Mouse (Mus musculus) stomach, postnatal 0 days (tissue): Measurements from ENCODE around the gene Ifih1. TPM values are rescaled to one million over a fixed set of nuclear protein-coding genes. Genes with fewer than 3 reads are reported as not detected.

Source experiments
- ATAC-seq: fragments of 200-750 bp; cut with Nextera tagmentation; 2 replicates; pipeline ENCODE4 v1.8.0; 2017; ENCODE audit not compliant: low FRiP score, low TSS enrichment
- DNase-seq: peaks from one replicate; pipeline ENCODE4 v3.0.0-alpha.2; 2016; ENCODE audit warnings: low spot score
- H3K27ac ChIP-seq: fragments of 300-500 bp; sonication (generic); replicated peaks from 2 replicates; pipeline ENCODE4 v1.5.1; 2014; ENCODE audit warnings: mild to moderate bottlenecking, control low read depth
- H3K27me3 ChIP-seq: fragments of 300-500 bp; sonication (generic); 2 replicates; pipeline ENCODE4 v1.6.1; 2014; ENCODE audit warnings: low read length; ENCODE audit not compliant: control insufficient read depth, insufficient read depth
- H3K36me3 ChIP-seq: fragments of 300-500 bp; sonication (generic); 2 replicates; pipeline ENCODE4 v1.6.1; 2014; ENCODE audit warnings: low read length, mixed read lengths; ENCODE audit not compliant: control insufficient read depth, insufficient read depth
- H3K4me1 ChIP-seq: fragments of 300-500 bp; sonication (generic); replicated peaks from 2 replicates; pipeline ENCODE4 v1.6.1; 2014; ENCODE audit warnings: antibody characterized with exemption; ENCODE audit not compliant: control insufficient read depth, insufficient read depth
- H3K4me2 ChIP-seq: fragments of 300-500 bp; sonication (generic); replicated peaks from 2 replicates; pipeline ENCODE4 v1.6.1; 2014; ENCODE audit warnings: low read depth, mild to moderate bottlenecking, control low read depth, moderate library complexity
- H3K4me3 ChIP-seq: fragments of 300-500 bp; sonication (generic); 2 replicates; pipeline ENCODE4 v1.5.1; 2014; ENCODE audit warnings: low read depth, low read length, control low read depth
- H3K9ac ChIP-seq: fragments of 300-500 bp; sonication (generic); 2 replicates; pipeline ENCODE4 v1.6.1; 2014; ENCODE audit warnings: mild to moderate bottlenecking, low read length, control low read depth, mixed read lengths
- H3K9me3 ChIP-seq: fragments of 300-500 bp; sonication (generic); 2 replicates; pipeline ENCODE4 v1.6.1; 2016; ENCODE audit warnings: low read length; ENCODE audit not compliant: control insufficient read depth
- CTCF ChIP-seq: IDR thresholded peaks from 2 replicates; pipeline ENCODE4 v1.5.1; 2016; ENCODE audit warnings: antibody characterized with exemption, low read depth, mild to moderate bottlenecking, moderate library complexity
- EP300 ChIP-seq: optimal IDR thresholded peaks from 2 replicates; pipeline ENCODE3; 2016; ENCODE audit warnings: antibody characterized with exemption
- WGBS: fragments of 180-500 bp; shearing (Covaris S2); extraction: QIAGEN DNeasy Blood & Tissue Kit; methylation state at CpG from one replicate; pipeline ENCODE4 v1.1.7; 2014; 5-methylcytosine and 5-hydroxymethylcytosine counted together
- polyA plus RNA-seq: library from polyadenylated mRNA; unstranded; fragments of >200 nt; fragmentation: Nextera tagmentation; extraction: Ambion mirVana; gene quantifications from 2 replicates; pipeline ENCODE4 v1.2.1, GENCODE M21; 2015

Gene Ifih1
- polyA plus RNA-seq, 1 experiment from 2014 or later = 4.9 TPM

DNA sequence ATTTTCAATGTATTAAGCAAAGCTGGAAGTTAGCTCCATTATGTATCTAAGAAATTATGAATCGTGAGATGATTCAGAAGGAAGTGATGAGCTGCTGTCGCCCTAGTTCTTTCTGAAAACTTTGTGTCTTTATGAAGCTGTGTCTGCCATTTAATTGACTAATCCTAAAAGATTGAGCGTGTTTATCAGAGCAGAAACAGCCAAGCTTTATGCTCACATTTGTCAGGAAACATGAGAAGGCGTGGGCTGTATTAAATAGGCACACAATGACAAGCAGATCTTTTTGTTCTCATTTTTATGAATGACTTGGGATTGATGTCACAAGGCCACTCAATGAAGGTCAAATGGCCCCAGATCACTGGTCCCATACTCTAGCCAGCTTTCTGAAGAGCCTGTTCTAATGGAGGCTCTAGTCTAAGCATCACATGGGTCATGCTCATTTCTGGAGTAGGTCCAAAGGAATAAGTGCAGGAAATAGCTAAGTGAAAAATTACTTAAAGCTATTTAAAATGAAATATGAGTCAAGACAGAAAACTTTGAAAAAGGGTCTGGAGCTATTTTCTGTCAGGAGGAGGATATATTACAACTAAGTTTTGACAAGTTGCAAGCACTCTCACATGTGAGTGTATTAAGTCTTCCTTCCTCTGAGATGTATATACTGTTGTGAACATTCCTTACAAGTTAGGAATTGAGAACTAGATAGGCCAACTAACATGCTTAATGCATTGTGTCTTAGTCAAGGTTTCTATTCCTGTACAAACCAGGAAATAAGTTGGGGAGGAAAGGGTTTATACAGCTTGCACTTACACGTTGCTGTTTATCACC, 83.2 kb downstream of the Ifih1 start:
- TF ChIP-seq CTCF (no peak), EP300 (no peak)
- no peak overlapping the region for H3K9ac ChIP-seq
- H3K36me3 ChIP-seq = no peaks in the 10 kb centered on the region
- peak; percentile 26; the same call in 1 of the 2 replicates for ATAC-seq
- no peak for DNase-seq
- H3K4me2 ChIP-seq = no peak overlapping the region
- H3K4me3 ChIP-seq = no peak overlapping the region
- H3K27ac ChIP-seq = no peak overlapping the region
- 45% methylated on average over 5 of the region's 5 CpGs for WGBS
- no peaks in the 10 kb centered on the region for H3K9me3 ChIP-seq
- no peaks in the 10 kb centered on the region for H3K27me3 ChIP-seq
- H3K4me1 ChIP-seq = no peaks in the 10 kb centered on the region

DNA sequence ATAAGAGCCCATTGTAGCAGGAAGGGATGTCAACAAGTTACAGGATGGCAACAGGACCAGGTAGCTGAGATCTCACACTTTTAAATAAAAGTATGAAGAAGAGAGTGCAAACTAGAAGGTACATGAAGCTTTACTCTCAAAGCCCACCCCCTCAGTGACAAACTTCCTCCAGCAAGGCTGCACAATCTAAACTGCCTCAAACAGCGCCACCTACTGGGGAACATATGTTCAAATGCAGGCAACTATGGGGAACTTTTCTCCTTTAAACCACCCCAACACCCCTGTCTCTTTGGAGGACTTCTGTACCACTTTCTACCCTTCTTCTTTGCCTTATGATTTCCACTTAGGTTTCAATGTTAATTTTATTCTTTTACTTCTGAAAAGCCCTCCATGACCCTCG, 88.6 kb downstream of the Ifih1 start:
- ATAC-seq (no peak), DNase-seq (no peak)
- H3K9ac ChIP-seq = no peak overlapping the region
- no peaks in the 10 kb centered on the region for H3K4me1 ChIP-seq
- H3K27me3 ChIP-seq = no peaks in the 10 kb centered on the region
- no peak for TF ChIP-seq EP300
- TF ChIP-seq CTCF = peak; percentile 47
- WGBS = 70% methylated on average over 2 of the region's 2 CpGs
- no peak overlapping the region for H3K4me3 ChIP-seq
- no peak overlapping the region for H3K4me2 ChIP-seq
- H3K27ac ChIP-seq = no peak overlapping the region
- no peaks in the 10 kb centered on the region for H3K9me3 ChIP-seq
- no peaks in the 10 kb centered on the region for H3K36me3 ChIP-seq

DNA sequence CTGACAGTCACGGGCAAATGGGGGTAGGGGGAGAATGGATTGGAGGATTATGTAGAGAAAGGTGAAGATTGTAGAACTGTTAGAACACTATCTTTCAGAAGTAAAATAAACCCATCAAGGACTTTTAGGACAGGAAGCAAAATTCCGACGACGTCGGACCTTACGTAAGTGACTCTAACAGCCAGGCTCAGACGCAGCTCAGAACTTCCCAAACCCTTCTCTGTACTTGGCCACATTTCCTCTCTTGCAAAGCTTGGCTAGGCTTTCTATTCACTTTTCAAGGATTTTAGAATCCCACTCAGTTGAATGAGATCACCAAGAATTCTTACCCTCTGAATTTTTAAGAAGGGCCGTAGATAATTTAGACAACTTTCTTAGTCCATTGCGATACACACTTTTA, 89.7 kb downstream of the Ifih1 start:
- 73% methylated on average over 9 of the region's 9 CpGs for WGBS
- Histone ChIP-seq H3K9me3 (no peaks in the 10 kb centered on the region), H3K4me3 (no peak overlapping the region), H3K27ac (no peak overlapping the region), H3K9ac (no peak overlapping the region), H3K4me1 (no peaks in the 10 kb centered on the region), H3K36me3 (no peaks in the 10 kb centered on the region), H3K4me2 (no peak overlapping the region), H3K27me3 (no peaks in the 10 kb centered on the region)
- DNase-seq (no peak), ATAC-seq (no peak)
- no peak for TF ChIP-seq CTCF
- TF ChIP-seq EP300 = no peak

DNA sequence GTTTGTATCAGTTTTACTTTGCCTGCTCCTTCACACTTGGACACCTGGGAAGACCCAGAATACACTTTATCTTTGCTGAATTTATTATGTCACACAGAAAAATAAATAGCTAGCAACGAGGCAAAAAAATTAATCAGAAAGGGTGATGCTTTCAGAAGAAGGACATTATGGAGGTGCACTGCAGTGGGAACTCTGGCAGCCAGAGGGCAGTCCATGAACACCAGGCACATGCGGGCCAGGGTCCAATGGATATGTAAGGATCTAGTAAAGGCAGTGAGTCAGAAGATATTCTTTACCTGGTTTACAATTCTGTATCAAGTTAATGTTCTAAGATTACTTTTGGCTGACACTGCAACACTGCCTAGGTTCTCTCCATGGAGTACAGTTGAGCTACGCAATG, 96.4 kb downstream of the Ifih1 start:
- DNase-seq (no peak), ATAC-seq (no peak)
- no peaks in the 10 kb centered on the region for H3K27me3 ChIP-seq
- no peaks in the 10 kb centered on the region for H3K4me1 ChIP-seq
- peak; percentile 60 for TF ChIP-seq CTCF
- TF ChIP-seq EP300 = no peak
- H3K4me3 ChIP-seq = no peak overlapping the region
- 77% methylated on average over 3 of the region's 3 CpGs for WGBS
- no peak overlapping the region for H3K27ac ChIP-seq
- H3K4me2 ChIP-seq = no peak overlapping the region
- H3K9ac ChIP-seq = no peak overlapping the region
- no peaks in the 10 kb centered on the region for H3K36me3 ChIP-seq
- no peaks in the 10 kb centered on the region for H3K9me3 ChIP-seq

DNA sequence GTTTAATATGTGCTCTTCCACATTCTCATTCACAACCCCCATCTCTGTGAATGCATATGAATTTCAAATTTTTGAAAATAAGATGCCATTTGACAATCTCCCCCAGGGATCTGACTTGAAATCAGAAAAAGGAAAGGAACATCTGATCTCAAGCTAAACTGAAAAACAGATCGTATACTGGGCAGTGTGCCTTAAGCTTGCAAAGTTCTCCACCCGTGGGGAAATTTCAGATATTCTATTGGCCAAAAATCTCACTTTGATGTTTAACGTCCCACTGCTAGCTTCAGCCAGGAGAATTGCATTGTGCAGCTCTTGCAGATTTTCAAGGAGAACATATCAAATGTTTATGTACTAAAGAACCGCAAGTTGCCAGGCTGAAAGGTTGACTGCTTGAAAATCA, 96.9 kb downstream of the Ifih1 start:
- DNase-seq (no peak), ATAC-seq (no peak)
- TF ChIP-seq CTCF = no peak
- no peak for TF ChIP-seq EP300
- no peak overlapping the region for H3K4me2 ChIP-seq
- H3K4me1 ChIP-seq = no peaks in the 10 kb centered on the region
- no peaks in the 10 kb centered on the region for H3K27me3 ChIP-seq
- no peak overlapping the region for H3K4me3 ChIP-seq
- no peaks in the 10 kb centered on the region for H3K36me3 ChIP-seq
- H3K9me3 ChIP-seq = no peaks in the 10 kb centered on the region
- WGBS = 65% methylated on average over 4 of the region's 4 CpGs
- H3K9ac ChIP-seq = no peak overlapping the region
- H3K27ac ChIP-seq = no peak overlapping the region

DNA sequence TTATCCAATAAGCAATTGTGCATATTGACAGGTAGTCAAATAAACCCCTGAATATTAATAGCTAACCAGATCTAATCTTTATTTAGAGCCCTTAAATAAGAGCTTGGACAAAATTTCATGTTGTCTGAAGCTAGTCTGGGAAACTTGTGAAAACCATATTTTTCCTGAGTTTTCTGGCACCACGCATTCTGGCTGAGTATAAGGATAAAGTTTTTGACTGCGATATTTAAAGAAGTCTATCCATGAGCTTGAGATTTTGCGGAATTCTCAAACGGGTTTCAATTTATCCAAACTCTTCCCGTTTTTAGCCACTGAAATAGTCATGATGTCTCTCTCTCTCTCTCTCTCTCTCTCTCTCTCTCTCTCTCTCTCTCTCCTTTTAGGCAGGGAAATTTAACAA, 98.0 kb downstream of the Ifih1 start:
- Histone ChIP-seq H3K27ac (no peak overlapping the region), H3K4me2 (no peak overlapping the region), H3K9ac (no peak overlapping the region), H3K4me3 (no peak overlapping the region), H3K27me3 (no peaks in the 10 kb centered on the region), H3K9me3 (no peaks in the 10 kb centered on the region), H3K36me3 (no peaks in the 10 kb centered on the region), H3K4me1 (no peaks in the 10 kb centered on the region)
- TF ChIP-seq EP300 (no peak), CTCF (no peak)
- ATAC-seq = no peak
- no peak for DNase-seq
- 90% methylated on average over 5 of the region's 5 CpGs for WGBS

Other genes starting within 250 kb of the Ifih1 start
- gene Dpp4, start 234.0 kb downstream of the Ifih1 start, polyA plus RNA-seq = 4.6 and 4.8 TPM in 2 replicates
- 11.8 and 12.5 TPM in 2 replicates for gene Gcg, start 162.6 kb downstream of the Ifih1 start, polyA plus RNA-seq
- 2.3 and 4.0 TPM in 2 replicates for gene Fap, start 72.2 kb downstream of the Ifih1 start, polyA plus RNA-seq
- 5.1 and 5.3 TPM in 2 replicates for gene Gca, start 18.0 kb upstream of the Ifih1 start, polyA plus RNA-seq